Mouse (Mus musculus) stomach, embryonic 15.5 days (tissue): ENCODE measurements around the gene Spata5. TPM values are rescaled to one million over a fixed set of nuclear protein-coding genes. Genes with fewer than 3 reads are reported as not detected.
A peak's percentile ranks its signal among the peaks of the same experiment; 100 is the strongest.

ENCODE experiments used
- ATAC-seq: fragments of 200-750 bp; cut with Nextera tagmentation; 2 replicates; pipeline ENCODE4 v1.8.0; 2017; ENCODE audit warnings: low read depth, moderate number of reproducible peaks, moderate TSS enrichment; ENCODE audit not compliant: insufficient read depth, low FRiP score
- H3K27ac ChIP-seq: fragments of 300-500 bp; sonication (generic); 2 replicates; pipeline ENCODE4 v1.5.1; 2015; ENCODE audit warnings: mild to moderate bottlenecking, inconsistent platforms
- H3K27me3 ChIP-seq: fragments of 300-500 bp; sonication (generic); replicated peaks from 2 replicates; pipeline ENCODE4 v1.6.1; 2015; ENCODE audit warnings: inconsistent platforms
- H3K36me3 ChIP-seq: fragments of 300-500 bp; sonication (generic); 2 replicates; pipeline ENCODE4 v1.6.1; 2015; ENCODE audit warnings: inconsistent platforms
- H3K4me1 ChIP-seq: fragments of 300-500 bp; sonication (generic); 2 replicates; pipeline ENCODE4 v1.6.1; 2015; ENCODE audit warnings: inconsistent platforms
- H3K4me2 ChIP-seq: fragments of 300-500 bp; sonication (generic); 2 replicates; pipeline ENCODE4 v1.6.1; 2015; ENCODE audit warnings: mild to moderate bottlenecking, inconsistent platforms
- H3K4me3 ChIP-seq: fragments of 300-500 bp; sonication (generic); replicated peaks from 2 replicates; pipeline ENCODE4 v1.5.1; 2015; ENCODE audit warnings: inconsistent platforms
- H3K9ac ChIP-seq: fragments of 300-500 bp; sonication (generic); 2 replicates; pipeline ENCODE4 v1.6.1; 2015; ENCODE audit warnings: inconsistent platforms
- H3K9me3 ChIP-seq: fragments of 300-500 bp; sonication (generic); 2 replicates; pipeline ENCODE4 v1.6.1; 2016; ENCODE audit warnings: inconsistent platforms
- WGBS: fragments of 180-500 bp; shearing (Covaris S2); methylation state at CpG from one replicate; pipeline ENCODE4 v1.1.7; 2015; 5-methylcytosine and 5-hydroxymethylcytosine counted together
- polyA plus RNA-seq: library from polyadenylated mRNA; unstranded; fragments of >200 nt; fragmentation: Nextera tagmentation; extraction: Ambion mirVana; gene quantifications from 2 replicates; pipeline ENCODE4 v1.2.1, GENCODE M21; 2015

Spata5 gene
- polyA plus RNA-seq, 1 experiment from 2014 or later, result 28.7 TPM

DNA sequence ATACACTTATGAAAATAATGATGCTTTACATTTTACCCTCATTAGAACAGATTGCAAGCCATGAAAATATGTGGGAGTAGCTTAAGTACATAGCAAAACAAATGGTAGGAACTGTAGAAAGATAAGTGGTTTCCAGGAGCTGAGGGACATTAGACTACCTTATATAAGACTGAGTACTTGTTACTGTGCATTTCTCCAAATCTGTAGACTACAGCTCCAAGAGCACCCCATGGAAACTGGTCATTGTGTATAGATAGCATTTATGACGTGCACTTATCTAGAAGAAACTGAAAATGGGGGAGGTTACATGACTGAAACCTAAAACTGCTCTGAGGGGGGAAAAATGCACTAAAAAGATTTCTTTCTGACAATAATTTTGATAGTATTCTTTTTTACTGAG is 63.0 kb downstream of the Spata5 start:
- no peaks in the 10 kb centered on the region for H3K9me3 ChIP-seq
- H3K4me1 ChIP-seq, result no peaks in the 10 kb centered on the region
- no peak overlapping the region for H3K4me3 ChIP-seq
- no peak for ATAC-seq
- H3K27me3 ChIP-seq, result no peaks in the 10 kb centered on the region
- WGBS, result 68% methylated on average over 1 of the region's 1 CpGs
- 0 out of 2 replicates have a peak, but pooled peaks cover 4% of the 10 kb centered on the region for H3K36me3 ChIP-seq
- no peak overlapping the region for H3K9ac ChIP-seq
- no peak overlapping the region for H3K27ac ChIP-seq
- H3K4me2 ChIP-seq, result no peak overlapping the region

DNA sequence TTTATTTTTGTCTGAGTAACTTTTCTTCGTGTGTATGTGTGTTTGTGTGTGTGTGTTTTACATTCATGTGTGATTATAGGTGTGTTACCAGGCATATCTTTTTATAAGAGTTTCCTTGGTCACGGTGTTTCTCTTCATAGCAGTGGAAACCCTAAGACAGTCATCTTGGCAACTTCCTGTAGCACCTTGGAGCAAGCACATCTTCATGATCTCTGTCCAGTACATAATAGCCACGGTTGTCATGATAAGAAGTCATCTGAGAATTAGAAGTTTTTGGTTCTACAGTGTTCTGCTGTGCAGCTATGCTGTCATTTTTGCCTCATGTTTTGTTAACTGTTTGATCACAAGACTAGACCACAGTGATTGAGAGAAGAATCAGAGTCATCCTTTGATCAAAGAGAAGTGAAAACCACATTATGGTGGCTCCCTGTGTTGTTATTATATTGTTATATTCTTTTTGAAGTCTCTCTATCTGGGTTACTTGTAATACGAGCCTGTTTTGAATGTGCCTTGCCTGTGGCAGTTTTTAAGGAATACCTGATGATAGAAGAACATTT is 64.1 kb downstream of the Spata5 start:
- Histone ChIP-seq H3K36me3 (0 out of 2 replicates have a peak, but pooled peaks cover 4% of the 10 kb centered on the region), H3K4me1 (no peaks in the 10 kb centered on the region), H3K4me2 (no peak overlapping the region), H3K27me3 (no peaks in the 10 kb centered on the region), H3K9me3 (no peaks in the 10 kb centered on the region), H3K27ac (no peak overlapping the region), H3K4me3 (no peak overlapping the region), H3K9ac (no peak overlapping the region)
- no peak for ATAC-seq
- 77% methylated on average over 4 of the region's 4 CpGs for WGBS

DNA sequence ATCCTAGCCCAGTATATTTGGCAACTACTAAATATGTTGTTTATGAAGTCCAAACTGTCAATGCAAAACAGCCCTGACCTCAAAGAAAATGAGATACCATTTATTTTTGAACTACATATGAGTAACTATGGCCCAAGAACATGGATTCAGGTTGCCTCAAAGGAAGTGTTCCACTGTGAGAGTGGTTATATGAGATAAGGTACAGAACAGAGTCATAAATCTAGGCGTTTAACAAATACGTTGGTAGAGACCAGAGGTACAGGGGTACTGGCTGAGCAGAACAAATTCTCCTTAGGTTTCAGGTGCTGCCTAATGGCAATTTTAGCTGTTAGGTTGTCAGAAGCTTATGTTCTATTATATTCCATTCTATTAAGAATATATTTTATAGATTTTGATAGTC is 67.9 kb downstream of the Spata5 start:
- no peak for ATAC-seq
- no peaks in the 10 kb centered on the region for H3K36me3 ChIP-seq
- H3K27ac ChIP-seq, result no peak overlapping the region
- H3K4me3 ChIP-seq, result no peak overlapping the region
- H3K4me2 ChIP-seq, result no peak overlapping the region
- 71% methylated on average over 2 of the region's 2 CpGs for WGBS
- H3K9ac ChIP-seq, result no peak overlapping the region
- H3K4me1 ChIP-seq, result no peaks in the 10 kb centered on the region
- H3K27me3 ChIP-seq, result no peaks in the 10 kb centered on the region
- H3K9me3 ChIP-seq, result no peaks in the 10 kb centered on the region

DNA sequence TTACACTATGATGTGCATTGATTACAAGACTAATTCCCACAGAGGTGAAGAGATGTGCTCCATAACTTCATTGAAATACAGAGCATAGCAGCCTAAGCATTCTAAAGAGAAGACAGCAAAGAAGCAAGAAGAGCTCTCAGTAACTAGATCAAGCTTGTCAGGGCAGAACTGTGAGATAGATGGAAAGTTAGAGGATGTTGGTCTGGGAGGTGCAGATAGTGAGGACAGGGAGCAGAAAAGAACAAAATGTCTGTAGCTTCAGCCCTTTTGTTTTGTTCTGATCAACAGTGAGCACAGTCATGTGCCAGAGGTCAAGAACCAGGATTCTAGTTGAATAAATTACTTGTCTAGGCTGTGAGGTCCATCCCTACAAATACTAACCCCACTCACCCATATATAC is 68.5 kb downstream of the Spata5 start:
- H3K36me3 ChIP-seq, result no peaks in the 10 kb centered on the region
- no peaks in the 10 kb centered on the region for H3K9me3 ChIP-seq
- ATAC-seq, result no peak
- H3K27me3 ChIP-seq, result no peaks in the 10 kb centered on the region
- H3K27ac ChIP-seq, result no peak overlapping the region
- H3K9ac ChIP-seq, result no peak overlapping the region
- no peak overlapping the region for H3K4me2 ChIP-seq
- no peaks in the 10 kb centered on the region for H3K4me1 ChIP-seq
- H3K4me3 ChIP-seq, result no peak overlapping the region

DNA sequence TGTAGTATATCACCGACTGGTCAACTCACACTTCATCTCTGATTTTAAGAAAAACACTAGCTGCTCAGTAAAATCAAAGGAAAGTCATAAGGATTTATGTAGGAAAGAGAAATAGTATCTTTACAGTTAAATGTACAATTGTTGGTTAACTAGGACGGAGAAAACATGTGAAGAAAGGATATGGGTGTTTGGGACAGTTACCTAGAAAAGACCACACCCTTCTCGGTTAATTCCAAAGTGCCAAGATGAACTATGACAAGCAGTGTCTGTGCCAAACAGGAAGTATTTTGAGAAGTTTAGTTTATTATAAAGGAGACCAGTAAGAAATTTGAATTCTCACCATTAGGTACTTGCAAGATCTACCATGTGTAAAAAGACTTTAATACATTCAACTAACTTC is 70.3 kb downstream of the Spata5 start:
- no peaks in the 10 kb centered on the region for H3K36me3 ChIP-seq
- no peaks in the 10 kb centered on the region for H3K27me3 ChIP-seq
- no peaks in the 10 kb centered on the region for H3K4me1 ChIP-seq
- no peak overlapping the region for H3K4me3 ChIP-seq
- ATAC-seq, result no peak
- H3K9ac ChIP-seq, result no peak overlapping the region
- WGBS, result 85% methylated on average over 3 of the region's 3 CpGs
- no peaks in the 10 kb centered on the region for H3K9me3 ChIP-seq
- no peak overlapping the region for H3K4me2 ChIP-seq
- H3K27ac ChIP-seq, result no peak overlapping the region

DNA sequence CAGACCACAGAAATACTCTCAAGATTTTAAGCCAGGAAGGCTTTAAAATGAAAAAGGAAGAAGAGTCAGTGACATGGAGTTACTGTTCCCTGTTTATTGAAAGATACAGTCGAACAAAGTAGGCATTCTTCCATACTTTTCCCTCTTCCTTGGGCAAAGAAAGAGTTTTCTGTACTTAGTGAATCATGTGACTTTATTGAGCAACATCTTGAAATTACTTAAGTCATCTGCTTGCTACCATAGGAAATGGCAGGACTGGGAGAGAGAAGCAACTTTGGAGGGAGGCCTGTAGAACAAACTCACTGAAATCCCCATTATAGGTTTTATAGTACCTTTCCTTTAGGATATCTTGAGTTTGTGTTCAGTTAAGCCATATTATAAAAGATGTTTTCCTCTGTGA is 81.2 kb downstream of the Spata5 start:
- Histone ChIP-seq H3K4me2 (no peak overlapping the region), H3K27me3 (no peaks in the 10 kb centered on the region), H3K4me3 (no peak overlapping the region), H3K4me1 (peaks cover 5% of the 10 kb centered on the region; the same call in 1 of the 2 replicates), H3K27ac (no peak overlapping the region), H3K36me3 (no peaks in the 10 kb centered on the region), H3K9me3 (no peaks in the 10 kb centered on the region), H3K9ac (no peak overlapping the region)
- WGBS, result 64% methylated on average over 1 of the region's 1 CpGs
- no peak for ATAC-seq

DNA sequence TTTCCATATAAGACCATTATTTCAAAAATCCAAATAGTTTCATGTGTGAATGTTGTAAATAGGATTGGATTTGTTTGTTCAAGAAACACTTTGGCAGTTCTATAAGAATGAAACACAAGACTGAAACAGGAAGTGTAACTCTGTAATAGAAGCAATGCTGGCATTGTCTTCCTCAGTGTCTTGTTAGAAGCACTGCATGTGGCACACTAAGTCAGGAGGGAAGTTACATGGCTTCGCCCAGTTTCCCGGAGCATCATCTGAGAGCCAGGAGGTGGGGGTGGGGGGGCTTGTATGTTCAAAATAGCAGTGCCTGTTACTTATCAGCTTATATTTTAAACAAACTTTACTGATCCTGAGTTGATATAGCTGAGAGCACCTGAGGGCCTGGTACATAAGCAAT is 82.9 kb downstream of the Spata5 start:
- Histone ChIP-seq H3K27ac (no peak overlapping the region), H3K4me2 (no peak overlapping the region), H3K4me1 (peaks cover 5% of the 10 kb centered on the region; the same call in 1 of the 2 replicates), H3K9ac (no peak overlapping the region), H3K9me3 (no peaks in the 10 kb centered on the region), H3K36me3 (no peaks in the 10 kb centered on the region), H3K4me3 (no peak overlapping the region), H3K27me3 (no peaks in the 10 kb centered on the region)
- no peak for ATAC-seq
- 54% methylated on average over 2 of the region's 2 CpGs for WGBS

DNA sequence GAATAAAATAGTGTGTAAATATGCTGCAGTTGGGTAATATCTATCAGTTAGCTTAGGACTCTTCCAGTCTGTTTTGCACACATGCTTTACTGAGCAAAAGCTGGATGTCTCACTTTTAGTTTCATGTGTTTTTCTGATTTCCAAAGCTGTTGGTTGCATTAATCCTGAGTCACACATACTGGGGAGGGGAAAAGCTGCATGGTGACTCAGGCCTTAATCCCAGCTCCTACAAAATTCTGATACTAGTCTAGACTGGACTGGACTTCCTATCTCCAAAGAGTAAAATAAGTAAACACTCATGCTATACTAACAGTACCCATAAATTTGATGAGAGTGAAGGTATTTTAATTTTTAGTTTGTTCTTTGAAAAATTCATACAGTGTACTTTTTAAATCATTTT is 84.2 kb downstream of the Spata5 start:
- H3K4me2 ChIP-seq, result no peak overlapping the region
- no peak for ATAC-seq
- H3K36me3 ChIP-seq, result no peaks in the 10 kb centered on the region
- peaks cover 5% of the 10 kb centered on the region; the same call in 1 of the 2 replicates for H3K4me1 ChIP-seq
- H3K9ac ChIP-seq, result no peak overlapping the region
- H3K4me3 ChIP-seq, result no peak overlapping the region
- no peak overlapping the region for H3K27ac ChIP-seq
- H3K27me3 ChIP-seq, result no peaks in the 10 kb centered on the region
- no peaks in the 10 kb centered on the region for H3K9me3 ChIP-seq

DNA sequence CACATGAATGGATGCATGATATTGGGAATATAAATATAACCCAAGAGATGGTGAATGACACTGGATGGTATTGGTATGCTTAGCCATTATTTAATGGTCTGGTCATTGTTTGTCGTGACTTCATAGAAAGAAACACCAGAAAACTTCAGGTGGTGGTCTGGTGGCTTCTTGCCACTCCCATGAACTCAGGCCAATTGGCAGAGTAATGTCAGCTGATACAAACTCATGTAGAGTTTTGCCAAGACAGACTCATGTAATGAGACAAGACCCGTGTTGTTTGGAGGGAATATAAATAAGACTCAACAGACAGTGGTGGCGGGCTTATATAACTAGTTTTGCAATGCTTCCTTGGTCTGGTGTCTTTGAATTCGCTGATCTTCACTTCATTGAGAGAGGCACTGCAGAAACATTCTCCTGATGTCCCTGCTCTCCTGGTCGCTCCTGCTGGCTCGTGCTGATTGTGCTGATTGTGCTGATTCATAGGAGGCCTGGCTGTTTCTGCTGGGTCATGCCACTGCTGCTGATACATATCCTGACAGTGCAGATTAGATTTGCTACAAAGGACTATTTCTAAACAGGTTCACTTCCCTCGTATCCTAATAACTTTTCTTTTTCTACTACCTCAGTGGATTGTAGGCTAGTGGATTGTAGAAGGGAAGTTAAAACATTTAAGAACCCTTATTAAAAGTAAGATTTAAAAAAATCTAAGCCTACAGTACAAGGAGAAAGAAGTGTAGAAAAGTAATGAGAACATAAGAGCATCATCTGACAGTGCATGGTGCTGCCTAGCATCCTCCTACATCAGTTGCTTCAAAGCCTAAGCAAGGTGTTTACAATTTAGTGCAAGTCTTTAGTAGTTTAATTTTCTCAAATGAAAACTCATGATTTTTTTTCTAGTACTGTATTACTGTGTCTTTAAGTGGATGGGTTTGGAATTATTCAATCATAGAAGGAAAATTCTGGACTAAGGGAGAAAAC is 90.6 kb downstream of the Spata5 start:
- no peak overlapping the region for H3K4me3 ChIP-seq
- 67% methylated on average over 7 of the region's 7 CpGs for WGBS
- H3K9me3 ChIP-seq, result no peaks in the 10 kb centered on the region
- H3K36me3 ChIP-seq, result no peaks in the 10 kb centered on the region
- H3K4me1 ChIP-seq, result no peaks in the 10 kb centered on the region
- H3K27me3 ChIP-seq, result no peaks in the 10 kb centered on the region
- peak; percentile 88 for ATAC-seq
- no peak overlapping the region for H3K4me2 ChIP-seq
- no peak overlapping the region for H3K9ac ChIP-seq
- H3K27ac ChIP-seq, result no peak overlapping the region

DNA sequence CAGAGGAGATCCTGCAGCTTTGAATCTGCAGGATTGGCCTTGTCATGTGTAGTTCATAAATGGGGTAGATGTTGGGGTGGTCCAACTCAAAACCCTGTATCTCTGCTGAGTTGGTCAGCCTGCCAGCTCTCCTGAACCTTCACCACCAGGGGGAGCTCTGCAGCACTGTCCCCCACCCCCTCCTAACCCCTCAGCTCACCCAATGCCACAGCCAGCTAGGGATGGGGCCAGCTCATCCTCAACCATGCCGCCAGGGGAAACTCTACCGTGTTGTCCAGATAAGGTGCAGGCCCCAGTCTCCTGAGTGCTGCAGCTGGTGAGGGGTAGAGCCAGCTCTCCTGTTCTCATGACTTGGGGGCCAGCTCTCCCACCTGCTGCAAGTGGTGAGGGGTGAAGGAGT is 95.8 kb downstream of the Spata5 start:
- 38% methylated on average over 2 of the region's 2 CpGs for WGBS
- ATAC-seq, result no peak

DNA sequence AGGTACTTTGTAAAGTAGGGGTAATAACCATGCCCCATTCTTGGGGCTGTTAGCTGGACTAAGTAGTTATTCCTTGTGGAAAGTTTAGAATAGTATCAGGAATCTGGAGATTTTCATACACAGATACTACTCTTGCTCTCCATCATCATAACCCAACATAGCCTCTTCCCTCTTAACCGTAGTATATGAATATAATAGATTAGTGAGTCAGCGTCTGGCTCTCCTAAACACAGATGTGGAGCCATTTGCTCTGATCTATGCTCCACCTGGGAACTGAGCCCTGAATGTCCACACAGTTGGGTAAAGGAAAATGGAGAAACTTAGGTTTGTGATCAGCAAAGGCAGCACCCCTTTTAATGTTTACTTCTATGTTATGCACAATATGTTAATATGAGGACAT is 96.7 kb downstream of the Spata5 start:
- H3K4me2 ChIP-seq, result no peak overlapping the region
- H3K4me3 ChIP-seq, result no peak overlapping the region
- no peaks in the 10 kb centered on the region for H3K27me3 ChIP-seq
- H3K4me1 ChIP-seq, result no peaks in the 10 kb centered on the region
- H3K9ac ChIP-seq, result no peak overlapping the region
- 78% methylated on average over 2 of the region's 2 CpGs for WGBS
- H3K9me3 ChIP-seq, result no peaks in the 10 kb centered on the region
- ATAC-seq, result no peak
- no peak overlapping the region for H3K27ac ChIP-seq
- no peaks in the 10 kb centered on the region for H3K36me3 ChIP-seq

More for the DNA sequence above, 95.8 kb downstream of the Spata5 start:
- Histone ChIP-seq H3K9me3 (no peaks in the 10 kb centered on the region), H3K27me3 (no peaks in the 10 kb centered on the region), H3K27ac (no peak overlapping the region), H3K4me2 (no peak overlapping the region), H3K9ac (no peak overlapping the region), H3K4me1 (no peaks in the 10 kb centered on the region), H3K36me3 (no peaks in the 10 kb centered on the region), H3K4me3 (no peak overlapping the region)

DNA sequence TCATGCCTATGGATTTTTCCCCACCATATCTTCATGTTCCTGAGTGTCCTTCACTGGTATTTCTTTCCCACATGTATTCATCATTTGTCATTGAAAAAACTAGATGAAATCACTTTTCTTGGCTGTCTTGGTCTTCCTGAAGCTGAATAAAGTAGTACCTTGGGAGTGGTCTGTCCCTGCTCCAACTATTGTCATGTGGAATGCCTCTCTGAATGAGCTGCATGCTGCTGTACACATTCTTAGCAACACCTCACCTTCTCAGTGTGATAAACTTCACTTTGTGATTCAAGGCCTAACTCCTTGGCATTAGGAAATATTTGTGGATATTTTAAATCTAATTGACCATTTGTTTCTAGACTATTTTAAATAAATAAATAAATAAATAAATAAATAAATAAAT is 98.9 kb downstream of the Spata5 start:
- H3K9ac ChIP-seq, result no peak overlapping the region
- no peaks in the 10 kb centered on the region for H3K36me3 ChIP-seq
- no peaks in the 10 kb centered on the region for H3K4me1 ChIP-seq
- no peaks in the 10 kb centered on the region for H3K9me3 ChIP-seq
- no peak for ATAC-seq
- no peak overlapping the region for H3K27ac ChIP-seq
- no peaks in the 10 kb centered on the region for H3K27me3 ChIP-seq
- no peak overlapping the region for H3K4me2 ChIP-seq
- no peak overlapping the region for H3K4me3 ChIP-seq
